Mouse (Mus musculus): ENCODE results near the gene Iffo1.

Iffo1 gene

DNA sequence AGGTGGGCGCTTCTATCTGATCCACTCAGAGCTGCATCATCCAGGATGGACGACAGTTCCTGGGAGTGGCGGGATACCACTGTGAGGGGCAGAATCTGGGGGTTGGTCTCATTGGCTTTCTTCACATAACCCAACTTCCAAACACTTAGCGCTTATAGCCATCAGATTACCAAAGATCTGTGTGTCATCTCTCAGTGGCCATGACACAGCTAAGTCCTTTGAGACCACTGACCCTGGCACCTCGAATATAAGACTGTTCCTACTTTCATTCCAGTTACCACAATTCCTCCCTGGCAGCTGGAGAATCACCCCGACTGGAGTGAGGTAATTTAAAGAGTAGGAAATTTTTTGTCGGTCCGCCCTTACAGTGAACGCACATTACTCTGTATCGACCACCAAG, 41.2 kb downstream of the Iffo1 start:
- Histone ChIP-seq H3K36me3 (ENCODE audit: control insufficient read depth, insufficient read depth, low read length, poor library complexity, severe bottlenecking) (peaks cover 8% of the 10 kb centered on the region), H3K27me3 (ENCODE audit: control insufficient read depth, insufficient read depth, low read length, poor library complexity, severe bottlenecking) (no peaks in the 10 kb centered on the region)
- no peak for DNase-seq (ENCODE audit: low read depth, low spot score)

DNA sequence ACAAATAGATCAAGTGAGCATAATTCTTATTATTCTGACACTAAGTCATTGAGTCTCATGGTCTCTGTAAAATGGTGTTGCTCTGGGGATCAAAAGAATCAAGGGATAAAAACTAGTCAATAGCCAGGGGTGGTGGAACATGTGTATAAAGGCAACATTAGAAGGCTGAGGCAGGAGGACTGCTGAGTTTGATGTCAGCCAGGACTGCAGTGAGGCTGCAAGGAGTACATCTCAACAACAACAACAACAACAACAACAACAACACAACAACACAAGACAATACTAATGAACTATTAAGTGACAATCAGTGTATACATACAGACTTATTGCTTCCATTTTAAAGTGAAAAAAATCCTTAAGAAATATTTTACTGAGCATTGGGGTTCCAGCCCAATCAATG, 45.8 kb downstream of the Iffo1 start:
- H3K36me3 ChIP-seq (ENCODE audit: control insufficient read depth, insufficient read depth, low read length, poor library complexity, severe bottlenecking): peaks cover 3% of the 10 kb centered on the region
- no peaks in the 10 kb centered on the region for H3K27me3 ChIP-seq (ENCODE audit: control insufficient read depth, insufficient read depth, low read length, poor library complexity, severe bottlenecking)
- no peak for DNase-seq (ENCODE audit: low read depth, low spot score)

GRCm38 (mm10) chr6:125191332-125192015, 46.4 kb downstream of the Iffo1 start, which contains the start of the genes Ncapd2 and Mrpl51:
Gene Ncapd2 (minus strand): TSS chr6:125191701.
Gene Mrpl51 (plus strand): TSS chr6:125191801.
- no peaks in the 10 kb centered on the region for H3K27me3 ChIP-seq (ENCODE audit: control insufficient read depth, insufficient read depth, low read length, poor library complexity, severe bottlenecking)
- DNase-seq (ENCODE audit: low read depth, low spot score): peak; percentile 97

DNA sequence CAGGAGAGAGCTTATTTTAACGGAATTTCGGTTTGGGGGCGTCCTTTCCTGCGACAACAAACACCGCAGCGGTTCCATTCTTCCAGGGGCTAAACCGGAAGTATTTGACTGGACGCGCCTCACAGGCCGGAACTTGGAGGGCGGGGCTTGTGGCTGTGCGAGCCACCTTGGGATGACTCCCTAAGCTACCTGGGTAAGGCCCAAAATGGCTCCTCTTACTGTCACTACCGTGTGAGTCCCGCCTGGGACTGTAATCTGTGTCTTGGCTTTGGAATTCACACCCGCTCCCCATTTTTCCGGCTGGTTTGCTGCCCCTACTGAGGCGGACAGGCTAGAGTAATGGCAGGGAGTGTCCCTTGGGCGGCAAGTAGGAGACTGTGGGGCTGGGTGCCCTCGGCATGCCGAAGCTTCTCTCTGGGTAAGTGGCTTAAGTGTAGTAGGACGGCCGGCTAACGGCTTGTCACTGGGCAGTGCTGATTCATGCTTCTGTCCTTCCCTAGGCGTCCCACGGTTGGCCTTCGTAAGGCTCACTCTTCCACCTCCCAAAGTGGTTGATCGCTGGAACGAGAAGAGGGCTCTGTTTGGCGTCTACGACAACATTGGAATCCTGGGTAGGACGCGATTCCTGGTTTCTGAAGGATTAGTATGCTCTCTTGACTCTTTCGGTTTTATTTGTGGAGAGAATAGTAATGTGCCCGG, 47.1 kb downstream of the Iffo1 start:
- no peaks in the 10 kb centered on the region for H3K27me3 ChIP-seq (ENCODE audit: control insufficient read depth, insufficient read depth, low read length, poor library complexity, severe bottlenecking)
- peaks cover 3% of the 10 kb centered on the region; the same call in 1 of the 2 replicates for H3K36me3 ChIP-seq (ENCODE audit: control insufficient read depth, insufficient read depth, low read length, poor library complexity, severe bottlenecking)
- DNase-seq (ENCODE audit: low read depth, low spot score): peak; percentile 94

More at GRCm38 (mm10) chr6:125191332-125192015, 46.4 kb downstream of the Iffo1 start, which contains the start of the genes Ncapd2 and Mrpl51:
- H3K36me3 ChIP-seq (ENCODE audit: control insufficient read depth, insufficient read depth, low read length, poor library complexity, severe bottlenecking): peaks cover 3% of the 10 kb centered on the region; the same call in 1 of the 2 replicates

GRCm38 (mm10) chr6:125192841-125193240, 47.8 kb downstream of the Iffo1 start:
- no peak for DNase-seq (ENCODE audit: low read depth, low spot score)
- H3K36me3 ChIP-seq (ENCODE audit: control insufficient read depth, insufficient read depth, low read length, poor library complexity, severe bottlenecking): peaks cover 3% of the 10 kb centered on the region; the same call in 1 of the 2 replicates
- H3K27me3 ChIP-seq (ENCODE audit: control insufficient read depth, insufficient read depth, low read length, poor library complexity, severe bottlenecking): no peaks in the 10 kb centered on the region

DNA sequence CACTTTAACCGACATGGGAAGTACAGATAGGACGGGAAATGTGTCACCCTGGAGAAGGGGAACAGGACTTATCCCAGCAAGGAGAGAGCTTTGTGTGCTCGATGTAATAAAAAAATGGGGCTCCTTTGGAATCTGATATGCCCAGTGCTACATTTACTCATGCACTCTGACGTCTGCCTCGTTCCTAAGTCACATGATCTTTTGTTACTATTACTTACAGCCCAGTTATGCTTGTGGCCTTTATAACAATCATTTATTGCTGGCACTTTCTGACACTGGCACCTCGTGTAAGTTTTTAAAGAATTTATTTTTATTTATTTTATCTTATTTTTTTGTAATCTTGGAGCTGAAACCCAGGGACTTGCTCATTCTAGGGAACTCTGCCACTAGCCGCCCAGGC, 48.3 kb downstream of the Iffo1 start:
- Histone ChIP-seq H3K27me3 (ENCODE audit: control insufficient read depth, insufficient read depth, low read length, poor library complexity, severe bottlenecking) (no peaks in the 10 kb centered on the region), H3K36me3 (ENCODE audit: control insufficient read depth, insufficient read depth, low read length, poor library complexity, severe bottlenecking) (peaks cover 3% of the 10 kb centered on the region; the same call in 1 of the 2 replicates)
- DNase-seq (ENCODE audit: low read depth, low spot score): no peak

DNA sequence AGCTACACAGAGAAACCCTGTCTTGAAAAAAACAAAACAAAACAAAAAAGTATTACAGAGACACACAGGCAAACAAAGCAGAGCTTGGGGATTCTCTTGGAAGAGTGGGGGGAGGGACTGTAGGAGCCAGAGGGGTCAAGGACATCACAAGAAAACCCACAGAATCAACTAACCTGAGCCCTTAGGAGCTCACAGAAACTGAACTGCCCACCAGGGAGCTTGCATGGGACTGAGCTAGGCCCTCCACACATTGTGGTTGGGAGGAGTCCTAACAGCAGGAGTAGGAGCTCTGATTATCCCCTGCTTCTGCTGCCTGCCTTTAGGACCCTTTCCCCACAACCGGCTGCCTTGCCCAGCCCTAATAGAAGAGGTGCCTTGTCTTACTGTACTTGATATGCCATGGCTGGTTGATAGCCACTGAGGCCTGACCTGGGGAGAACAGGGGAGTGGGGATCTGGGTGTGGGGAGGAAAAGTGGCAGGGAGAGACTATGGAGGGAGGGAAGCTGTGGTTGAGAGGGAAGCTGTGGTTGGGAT, 50.6 kb downstream of the Iffo1 start:
- Histone ChIP-seq H3K36me3 (ENCODE audit: control insufficient read depth, insufficient read depth, low read length, poor library complexity, severe bottlenecking) (peaks cover 3% of the 10 kb centered on the region; the same call in 1 of the 2 replicates), H3K27me3 (ENCODE audit: control insufficient read depth, insufficient read depth, low read length, poor library complexity, severe bottlenecking) (no peaks in the 10 kb centered on the region)
- no peak for DNase-seq (ENCODE audit: low read depth, low spot score)

DNA sequence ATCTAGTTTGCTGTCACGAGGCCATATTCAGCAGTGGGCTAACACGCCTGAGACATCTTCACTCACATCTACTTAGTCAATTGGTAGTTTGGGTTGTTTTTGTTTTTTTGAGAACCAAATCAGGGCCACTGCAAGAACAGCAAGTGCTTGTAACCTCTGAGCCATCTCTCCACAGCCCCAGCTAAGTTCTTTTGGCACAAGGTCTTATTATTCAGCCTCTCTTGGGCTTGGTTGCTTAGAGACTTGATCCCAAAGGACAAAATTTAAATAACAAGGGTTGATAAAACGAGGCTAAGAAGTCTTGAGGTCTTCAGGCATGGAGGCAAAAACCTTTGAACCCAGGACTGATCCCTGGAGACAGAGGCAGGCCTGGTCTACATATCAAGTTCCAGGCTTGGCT, 51.3 kb downstream of the Iffo1 start:
- Histone ChIP-seq H3K36me3 (ENCODE audit: control insufficient read depth, insufficient read depth, low read length, poor library complexity, severe bottlenecking) (peaks cover 3% of the 10 kb centered on the region; the same call in 1 of the 2 replicates), H3K27me3 (ENCODE audit: control insufficient read depth, insufficient read depth, low read length, poor library complexity, severe bottlenecking) (no peaks in the 10 kb centered on the region)
- no peak for DNase-seq (ENCODE audit: low read depth, low spot score)

- Histone ChIP-seq H3K36me3 (ENCODE audit: control insufficient read depth, insufficient read depth, low read length, poor library complexity, severe bottlenecking) (peaks cover 3% of the 10 kb centered on the region; the same call in 1 of the 2 replicates), H3K27me3 (ENCODE audit: control insufficient read depth, insufficient read depth, low read length, poor library complexity, severe bottlenecking) (no peaks in the 10 kb centered on the region)
- DNase-seq (ENCODE audit: low read depth, low spot score): no peak
These were observed 52.1 kb downstream of the Iffo1 start for GRCm38 (mm10) chr6:125197166-125197565.

DNA sequence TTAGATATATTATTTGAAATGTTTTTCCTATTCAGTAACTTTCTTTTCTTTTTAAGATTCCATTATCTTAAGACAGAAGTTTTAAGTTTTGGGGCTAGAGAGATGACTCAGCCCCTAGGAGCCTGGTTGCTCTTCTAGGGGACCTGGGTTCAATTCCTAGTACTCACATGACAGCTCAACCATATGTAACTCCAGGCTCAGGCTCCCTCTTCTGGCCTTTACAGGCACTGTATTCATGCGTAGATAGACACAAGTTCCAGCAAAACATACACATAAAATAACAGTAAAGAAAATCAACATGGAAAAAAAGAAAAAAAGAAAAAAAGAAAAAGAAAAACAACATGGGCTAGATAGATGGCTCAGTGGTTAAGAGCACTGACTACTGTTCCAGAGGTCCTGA, 65.4 kb downstream of the Iffo1 start:
- no peak for DNase-seq (ENCODE audit: low read depth, low spot score)
- H3K27me3 ChIP-seq (ENCODE audit: control insufficient read depth, insufficient read depth, low read length, poor library complexity, severe bottlenecking): no peaks in the 10 kb centered on the region

More for the DNA sequence above, 65.4 kb downstream of the Iffo1 start:
- H3K36me3 ChIP-seq (ENCODE audit: control insufficient read depth, insufficient read depth, low read length, poor library complexity, severe bottlenecking): no peaks in the 10 kb centered on the region

Data from splenic B cell, adult 2 months (primary cell).